Mouse (Mus musculus): ENCODE data around the gene Trpv6. TPM values are rescaled to one million over a fixed set of nuclear protein-coding genes. Genes with fewer than 3 reads are reported as not detected.

The Trpv6 gene
- polyA plus RNA-seq (2012; ENCODE audit: insufficient read depth, insufficient read length, low replicate concordance, missing spikeins) = not detected in 2 replicates

- Histone ChIP-seq H3K27ac (ENCODE audit: insufficient read depth, low read depth, low read length) (no peak within 1 kb of the TSS), H3K4me3 (ENCODE audit: insufficient read depth, low read depth, low read length) (no peak within 1 kb of the TSS), H3K4me1 (ENCODE audit: control insufficient read depth, insufficient read depth, low read length) (peaks cover 7% of the 10 kb centered on the region)
- WGBS = 33% methylated on average over 5 of the region's 5 CpGs
- TF ChIP-seq CTCF (IDR thresholded peaks at IDR 0.05; ENCODE audit: insufficient read depth, low read depth, low read length) = no peak
- no peak for TF ChIP-seq POLR2A (IDR thresholded peaks at IDR 0.05; ENCODE audit: insufficient read depth, low read depth, low read length)
Measured at GRCm38 (mm10) chr6:41636178-41636577, at the start of gene Trpv6. Trpv6 (minus strand) TSS chr6:41636405.

- Histone ChIP-seq H3K27ac (ENCODE audit: insufficient read depth, low read depth, low read length) (no peak overlapping the region), H3K4me3 (ENCODE audit: insufficient read depth, low read depth, low read length) (no peak overlapping the region), H3K4me1 (ENCODE audit: control insufficient read depth, insufficient read depth, low read length) (no peaks in the 10 kb centered on the region)
- no peak for TF ChIP-seq CTCF (IDR thresholded peaks at IDR 0.05; ENCODE audit: insufficient read depth, low read depth, low read length)
- TF ChIP-seq POLR2A (IDR thresholded peaks at IDR 0.05; ENCODE audit: insufficient read depth, low read depth, low read length) = no peak
- WGBS = 91% methylated on average over 3 of the region's 3 CpGs
Measured at GRCm38 (mm10) chr6:41685596-41685995, 49.4 kb upstream of the Trpv6 start.

GRCm38 (mm10) chr6:41684911-41685310, 48.7 kb upstream of the Trpv6 start:
- no peaks in the 10 kb centered on the region for H3K4me1 ChIP-seq (ENCODE audit: control insufficient read depth, insufficient read depth, low read length)
- 90% methylated on average over 5 of the region's 5 CpGs for WGBS
- TF ChIP-seq CTCF (IDR thresholded peaks at IDR 0.05; ENCODE audit: insufficient read depth, low read depth, low read length) = no peak
- no peak for TF ChIP-seq POLR2A (IDR thresholded peaks at IDR 0.05; ENCODE audit: insufficient read depth, low read depth, low read length)
- H3K27ac ChIP-seq (ENCODE audit: insufficient read depth, low read depth, low read length) = no peak overlapping the region
- H3K4me3 ChIP-seq (ENCODE audit: insufficient read depth, low read depth, low read length) = no peak overlapping the region

GRCm38 (mm10) chr6:41684131-41684530, 47.9 kb upstream of the Trpv6 start, which contains the start of gene Llcfc1:
Llcfc1 (plus strand) TSS chr6:41684431.
- TF ChIP-seq CTCF (IDR thresholded peaks at IDR 0.05; ENCODE audit: insufficient read depth, low read depth, low read length) (no peak), POLR2A (IDR thresholded peaks at IDR 0.05; ENCODE audit: insufficient read depth, low read depth, low read length) (no peak)
- WGBS = 90% methylated on average over 2 of the region's 2 CpGs
- Histone ChIP-seq H3K4me3 (ENCODE audit: insufficient read depth, low read depth, low read length) (no peak within 1 kb of the TSS), H3K4me1 (ENCODE audit: control insufficient read depth, insufficient read depth, low read length) (no peaks in the 10 kb centered on the region), H3K27ac (ENCODE audit: insufficient read depth, low read depth, low read length) (no peak within 1 kb of the TSS)

- no peak for TF ChIP-seq POLR2A (IDR thresholded peaks at IDR 0.05; ENCODE audit: insufficient read depth, low read depth, low read length)
- TF ChIP-seq CTCF (IDR thresholded peaks at IDR 0.05; ENCODE audit: insufficient read depth, low read depth, low read length) = no peak
- H3K4me1 ChIP-seq (ENCODE audit: control insufficient read depth, insufficient read depth, low read length) = no peaks in the 10 kb centered on the region
- no peak overlapping the region for H3K27ac ChIP-seq (ENCODE audit: insufficient read depth, low read depth, low read length)
- no peak overlapping the region for H3K4me3 ChIP-seq (ENCODE audit: insufficient read depth, low read depth, low read length)
- 90% methylated on average over 5 of the region's 5 CpGs for WGBS
Measured at GRCm38 (mm10) chr6:41681656-41682055, 45.5 kb upstream of the Trpv6 start.

- WGBS = 78% methylated on average over 1 of the region's 1 CpGs
- no peak within 1 kb of the TSS for H3K27ac ChIP-seq (ENCODE audit: insufficient read depth, low read depth, low read length)
- TF ChIP-seq POLR2A (IDR thresholded peaks at IDR 0.05; ENCODE audit: insufficient read depth, low read depth, low read length) = no peak
- TF ChIP-seq CTCF (IDR thresholded peaks at IDR 0.05; ENCODE audit: insufficient read depth, low read depth, low read length) = no peak
- H3K4me3 ChIP-seq (ENCODE audit: insufficient read depth, low read depth, low read length) = no peak within 1 kb of the TSS
- no peaks in the 10 kb centered on the region for H3K4me1 ChIP-seq (ENCODE audit: control insufficient read depth, insufficient read depth, low read length)
Measured at GRCm38 (mm10) chr6:41680669-41681068, 44.5 kb upstream of the Trpv6 start, which contains the start of gene Trpv5. Trpv5 (minus strand) TSS chr6:41680769.

GRCm38 (mm10) chr6:41676530-41676929, 40.3 kb upstream of the Trpv6 start:
- Histone ChIP-seq H3K4me1 (ENCODE audit: control insufficient read depth, insufficient read depth, low read length) (no peaks in the 10 kb centered on the region), H3K4me3 (ENCODE audit: insufficient read depth, low read depth, low read length) (no peak overlapping the region), H3K27ac (ENCODE audit: insufficient read depth, low read depth, low read length) (no peak overlapping the region)
- WGBS = 93% methylated on average over 2 of the region's 2 CpGs
- TF ChIP-seq CTCF (IDR thresholded peaks at IDR 0.05; ENCODE audit: insufficient read depth, low read depth, low read length) (no peak), POLR2A (IDR thresholded peaks at IDR 0.05; ENCODE audit: insufficient read depth, low read depth, low read length) (no peak)

GRCm38 (mm10) chr6:41662320-41662719, 26.1 kb upstream of the Trpv6 start:
- H3K27ac ChIP-seq (ENCODE audit: insufficient read depth, low read depth, low read length) = no peak overlapping the region
- TF ChIP-seq POLR2A (IDR thresholded peaks at IDR 0.05; ENCODE audit: insufficient read depth, low read depth, low read length) (no peak), CTCF (IDR thresholded peaks at IDR 0.05; ENCODE audit: insufficient read depth, low read depth, low read length) (no peak)
- H3K4me1 ChIP-seq (ENCODE audit: control insufficient read depth, insufficient read depth, low read length) = no peaks in the 10 kb centered on the region
- no peak overlapping the region for H3K4me3 ChIP-seq (ENCODE audit: insufficient read depth, low read depth, low read length)
- WGBS = 29% methylated on average over 2 of the region's 2 CpGs

GRCm38 (mm10) chr6:41658487-41658886, 22.3 kb upstream of the Trpv6 start:
- Histone ChIP-seq H3K4me3 (ENCODE audit: insufficient read depth, low read depth, low read length) (no peak overlapping the region), H3K27ac (ENCODE audit: insufficient read depth, low read depth, low read length) (no peak overlapping the region), H3K4me1 (ENCODE audit: control insufficient read depth, insufficient read depth, low read length) (no peaks in the 10 kb centered on the region)
- no peak for TF ChIP-seq POLR2A (IDR thresholded peaks at IDR 0.05; ENCODE audit: insufficient read depth, low read depth, low read length)
- no peak for TF ChIP-seq CTCF (IDR thresholded peaks at IDR 0.05; ENCODE audit: insufficient read depth, low read depth, low read length)
- 93% methylated on average over 1 of the region's 1 CpGs for WGBS

- H3K4me3 ChIP-seq (ENCODE audit: insufficient read depth, low read depth, low read length) = no peak overlapping the region
- 90% methylated on average over 8 of the region's 8 CpGs for WGBS
- H3K4me1 ChIP-seq (ENCODE audit: control insufficient read depth, insufficient read depth, low read length) = no peaks in the 10 kb centered on the region
- no peak overlapping the region for H3K27ac ChIP-seq (ENCODE audit: insufficient read depth, low read depth, low read length)
- TF ChIP-seq POLR2A (IDR thresholded peaks at IDR 0.05; ENCODE audit: insufficient read depth, low read depth, low read length) (no peak), CTCF (IDR thresholded peaks at IDR 0.05; ENCODE audit: insufficient read depth, low read depth, low read length) (no peak)
Measured at GRCm38 (mm10) chr6:41654648-41655047, 18.4 kb upstream of the Trpv6 start.
